Mouse (Mus musculus) macrophage (primary cell): ENCODE data around the gene Cnr2. TPM values are rescaled to one million over a fixed set of nuclear protein-coding genes. Genes with fewer than 3 reads are reported as not detected.
A peak's percentile ranks its signal among the peaks of the same experiment; 100 is the strongest.
"Not testable (repeated sequence)": the region's sequence is repeated elsewhere in the genome, so short reads cannot be mapped to it uniquely, and the experiment has no call there.

ENCODE experiments used
- H3K27ac ChIP-seq: fragments of 350-480 bp; formaldehyde crosslinking; 2 replicates; pipeline ENCODE4 v1.9.0; 2021
- H3K36me3 ChIP-seq: fragments of 350-480 bp; formaldehyde crosslinking; 2 replicates; pipeline ENCODE4 v1.9.0; 2021; ENCODE audit errors: inconsistent target
- H3K4me3 ChIP-seq: fragments of 350-480 bp; formaldehyde crosslinking; 2 replicates; pipeline ENCODE4 v1.9.0; 2021; ENCODE audit errors: inconsistent target
- H3K79me2 ChIP-seq: fragments of 350-480 bp; formaldehyde crosslinking; 2 replicates; pipeline ENCODE4 v1.9.0; 2021; ENCODE audit errors: inconsistent target
- WGBS: methylation state at CpG from one replicate; pipeline ENCODE4 v1.1.7; 2026; ENCODE audit warnings: inconsistent platforms; ENCODE audit not compliant: missing documents; 5-methylcytosine and 5-hydroxymethylcytosine counted together
- polyA plus RNA-seq: library from polyadenylated mRNA; stranded (reverse); fragments of 250-400 nt; gene quantifications from 3 replicates; pipeline ENCODE4 v1.2.4, GENCODE M21; 2018; ENCODE audit warnings: inconsistent platforms

Cnr2 gene
- polyA plus RNA-seq, 1 experiment from 2014 or later = 9.0 TPM

DNA sequence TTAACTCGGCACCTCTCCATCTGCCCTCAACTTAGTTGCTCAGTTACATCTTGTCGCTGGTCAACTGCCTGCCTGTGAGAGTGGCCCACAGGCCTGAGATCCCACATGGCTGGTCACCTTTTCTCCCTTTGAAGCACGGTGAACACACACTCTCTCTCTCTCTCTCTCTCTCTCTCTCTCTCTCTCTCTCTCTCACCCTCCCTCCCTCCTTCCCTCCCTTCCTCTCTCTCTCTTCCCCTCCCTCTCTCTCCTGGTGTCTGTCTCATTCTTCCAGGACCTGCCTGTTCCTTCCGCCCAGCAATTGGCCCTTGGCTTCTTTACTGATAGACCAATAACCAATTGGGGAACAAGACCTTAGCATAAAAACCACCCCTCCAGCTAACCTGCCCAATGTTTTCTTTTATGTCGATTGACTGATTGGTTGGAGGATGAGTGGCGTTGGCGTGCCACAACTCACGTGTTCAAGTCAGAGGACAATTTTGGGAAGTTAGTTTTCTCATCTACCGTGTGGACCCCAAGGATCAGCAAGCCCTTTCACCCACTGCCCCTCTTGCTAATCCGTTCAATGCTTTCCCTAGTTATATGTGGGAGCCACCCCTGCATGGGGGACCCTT is 31.1 kb downstream of the Cnr2 start:
- H3K4me3 ChIP-seq = no peak overlapping the region
- H3K36me3 ChIP-seq = peaks cover 75% of the 10 kb centered on the region
- 97% methylated on average over 9 of the region's 10 CpGs for WGBS
- H3K79me2 ChIP-seq = peaks cover 20% of the 10 kb centered on the region
- no peak overlapping the region for H3K27ac ChIP-seq

DNA sequence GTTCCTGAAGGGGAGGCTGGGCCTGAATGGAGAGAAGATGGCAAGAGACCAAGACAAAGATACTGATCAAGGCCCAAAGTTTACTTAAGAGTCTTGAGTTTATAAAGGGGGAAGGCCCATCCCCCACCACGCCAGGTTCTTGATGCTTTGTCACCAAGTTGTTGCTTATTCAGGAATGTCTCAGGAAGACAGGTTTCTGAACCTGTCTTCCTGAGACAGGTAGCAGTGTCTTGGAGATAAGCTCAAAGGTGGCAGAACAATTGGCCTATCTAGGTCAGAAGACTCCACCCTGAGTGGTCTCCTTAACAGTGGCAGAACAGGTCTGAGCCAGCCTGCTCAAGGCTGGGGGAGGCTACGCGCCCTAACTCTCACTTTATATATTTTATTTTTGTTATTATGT is 31.7 kb downstream of the Cnr2 start:
- Histone ChIP-seq H3K4me3 (no peak overlapping the region), H3K36me3 (peaks cover 81% of the 10 kb centered on the region)

DNA sequence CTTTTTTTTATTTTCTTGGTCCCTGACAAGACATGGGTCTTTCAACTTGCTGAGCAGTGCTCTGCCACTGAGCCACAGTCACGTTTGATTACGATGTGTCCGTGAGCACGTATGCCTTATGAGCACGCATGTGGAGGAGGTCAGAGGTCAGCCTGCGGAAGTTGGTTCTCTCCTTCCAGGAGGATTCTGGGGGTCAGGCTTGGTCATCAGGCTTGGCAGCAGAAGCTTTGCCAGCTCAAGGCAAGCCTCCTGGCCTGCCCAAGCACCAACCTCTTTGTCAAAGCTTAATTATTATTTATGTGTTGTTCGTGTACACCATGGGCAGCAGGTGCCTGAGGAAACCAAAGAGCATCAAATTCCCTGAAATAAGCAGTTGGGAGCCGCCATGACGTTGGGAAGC is 33.2 kb downstream of the Cnr2 start:
- peaks cover 88% of the 10 kb centered on the region for H3K36me3 ChIP-seq
- H3K79me2 ChIP-seq = no peaks in the 10 kb centered on the region; the same call in 1 of the 2 replicates
- WGBS = 91% methylated on average over 9 of the region's 9 CpGs
- H3K27ac ChIP-seq = no peak overlapping the region
- no peak overlapping the region for H3K4me3 ChIP-seq

More for the DNA sequence above, 31.7 kb downstream of the Cnr2 start:
- WGBS = 100% methylated on average over 1 of the region's 3 CpGs
- peaks cover 14% of the 10 kb centered on the region for H3K79me2 ChIP-seq
- H3K27ac ChIP-seq = no peak overlapping the region

DNA sequence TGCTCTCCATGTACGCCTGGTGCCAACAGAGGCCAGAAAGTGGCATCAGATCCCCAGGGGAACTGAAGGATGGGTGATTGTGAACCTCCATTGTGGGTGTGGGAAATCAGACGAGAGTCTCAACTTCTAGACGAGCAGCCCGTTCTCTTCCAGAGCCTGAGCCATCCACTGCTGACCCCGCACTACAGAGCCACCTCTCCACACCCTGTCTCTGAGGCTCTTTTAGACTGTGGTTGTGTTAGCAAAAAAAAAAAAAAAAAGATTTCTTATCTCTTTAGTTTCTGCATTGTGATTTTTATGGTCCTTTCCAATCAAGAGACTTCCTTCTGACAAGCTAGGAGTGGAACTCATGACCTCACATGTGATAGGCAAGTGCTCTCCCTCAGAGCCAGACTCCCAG is 34.2 kb downstream of the Cnr2 start:
- Histone ChIP-seq H3K79me2 (no peaks in the 10 kb centered on the region; the same call in 1 of the 2 replicates), H3K27ac (no peak overlapping the region), H3K36me3 (peaks cover 91% of the 10 kb centered on the region), H3K4me3 (no peak overlapping the region)
- WGBS = 98% methylated on average over 5 of the region's 5 CpGs

DNA sequence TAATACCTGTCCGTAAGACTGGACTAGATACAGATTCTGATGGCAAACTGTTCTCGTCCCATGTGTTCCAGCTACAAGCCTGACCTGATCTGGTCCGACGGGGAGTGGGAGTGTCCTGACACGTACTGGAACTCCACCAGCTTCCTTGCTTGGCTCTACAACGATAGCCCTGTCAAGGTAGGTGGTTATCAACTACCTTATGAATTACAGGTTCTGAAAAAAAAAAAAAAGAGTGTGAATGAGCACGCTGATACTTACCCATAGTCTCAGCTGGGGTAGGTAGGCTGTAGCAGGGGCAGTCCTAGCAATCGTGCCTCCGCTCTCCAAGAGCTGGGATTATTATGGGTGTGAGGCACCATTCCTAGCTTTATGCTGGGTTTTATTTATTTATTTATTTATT is 34.6 kb downstream of the Cnr2 start:
- 96% methylated on average over 9 of the region's 9 CpGs for WGBS
- Histone ChIP-seq H3K79me2 (no peaks in the 10 kb centered on the region; the same call in 1 of the 2 replicates), H3K27ac (no peak overlapping the region), H3K4me3 (no peak overlapping the region), H3K36me3 (peaks cover 95% of the 10 kb centered on the region)

DNA sequence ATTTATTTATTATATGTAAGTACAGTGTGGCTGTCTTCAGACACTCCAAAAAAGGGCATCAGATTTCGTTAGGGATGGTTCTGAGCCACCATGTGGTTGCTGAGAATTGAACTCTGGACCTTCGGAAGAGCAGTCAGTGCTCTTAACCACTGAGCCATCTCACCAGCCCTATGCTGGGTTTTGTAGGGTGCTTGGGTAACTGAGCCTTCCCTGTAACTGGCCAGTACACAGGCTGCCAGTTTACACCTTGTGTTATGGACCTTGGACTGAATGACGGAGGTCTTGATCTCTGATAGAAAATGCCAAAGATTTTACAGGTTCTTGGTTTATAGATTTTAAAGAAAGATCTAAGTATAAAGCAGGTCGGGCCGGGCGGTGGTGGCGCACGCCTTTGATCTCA is 35.0 kb downstream of the Cnr2 start:
- 93% methylated on average over 8 of the region's 8 CpGs for WGBS
- no peak overlapping the region for H3K4me3 ChIP-seq
- H3K27ac ChIP-seq = no peak overlapping the region
- peaks cover 93% of the 10 kb centered on the region for H3K36me3 ChIP-seq
- no peaks in the 10 kb centered on the region; the same call in 1 of the 2 replicates for H3K79me2 ChIP-seq

DNA sequence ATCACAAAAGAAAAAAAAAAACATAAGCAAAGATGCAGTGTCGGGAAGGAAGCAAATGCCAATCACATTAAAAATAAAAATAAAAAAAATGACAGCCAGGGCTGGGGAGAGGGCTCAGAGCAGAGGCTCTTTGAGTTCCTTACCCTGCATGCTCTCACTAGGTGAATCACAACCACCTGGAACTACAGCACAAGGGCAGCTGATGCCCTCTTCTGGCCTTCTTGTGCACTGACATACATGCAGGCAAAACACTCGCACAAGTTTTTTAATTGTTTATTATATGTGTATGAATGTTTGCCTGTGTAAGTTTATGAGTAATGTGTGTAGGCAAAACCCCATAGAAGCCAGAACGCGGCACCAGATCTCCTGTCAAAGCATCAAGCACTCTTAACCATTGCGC is 36.6 kb downstream of the Cnr2 start:
- Histone ChIP-seq H3K79me2 (no peaks in the 10 kb centered on the region), H3K4me3 (no peak overlapping the region), H3K27ac (no peak overlapping the region), H3K36me3 (peaks cover 84% of the 10 kb centered on the region)
- WGBS = 95% methylated on average over 4 of the region's 5 CpGs

DNA sequence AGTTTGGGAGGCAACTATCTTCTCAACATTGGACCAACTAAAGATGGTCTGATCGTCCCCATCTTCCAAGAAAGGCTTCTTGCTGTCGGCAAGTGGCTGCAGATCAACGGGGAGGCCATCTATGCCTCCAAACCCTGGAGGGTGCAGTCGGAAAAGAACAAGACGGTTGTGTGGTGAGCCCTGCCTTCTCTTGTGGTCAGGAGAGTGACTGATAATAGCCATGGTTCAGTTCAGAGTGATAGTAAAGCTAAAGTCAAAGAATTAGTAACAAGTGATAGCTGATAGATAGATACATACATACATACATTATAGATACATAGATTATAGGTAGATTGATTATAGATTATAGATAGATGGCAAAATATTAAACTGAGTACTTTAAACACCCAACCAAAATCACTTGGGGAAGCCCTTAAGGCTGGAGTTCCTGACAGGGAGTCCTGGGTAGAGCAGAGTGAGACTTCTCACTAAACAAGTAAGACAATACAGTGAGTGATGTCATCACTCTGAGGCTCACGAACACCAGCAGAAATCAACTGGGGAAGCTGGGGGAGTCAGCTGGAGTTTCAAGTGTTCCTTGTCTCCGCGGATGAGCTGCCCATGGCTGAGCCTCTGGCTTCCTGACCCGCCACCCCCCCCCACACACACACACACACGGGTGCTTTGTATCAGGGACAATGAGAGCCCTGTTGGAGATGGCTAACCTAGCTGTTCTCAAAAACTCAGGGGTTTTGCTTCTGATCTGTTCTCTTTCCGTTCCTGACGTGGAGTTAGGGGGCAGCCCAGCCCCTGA is 39.7 kb downstream of the Cnr2 start:
- Histone ChIP-seq H3K36me3 (peaks cover 84% of the 10 kb centered on the region), H3K79me2 (no peaks in the 10 kb centered on the region), H3K4me3 (no peak overlapping the region), H3K27ac (no peak overlapping the region)
- WGBS = 87% methylated on average over 8 of the region's 12 CpGs

DNA sequence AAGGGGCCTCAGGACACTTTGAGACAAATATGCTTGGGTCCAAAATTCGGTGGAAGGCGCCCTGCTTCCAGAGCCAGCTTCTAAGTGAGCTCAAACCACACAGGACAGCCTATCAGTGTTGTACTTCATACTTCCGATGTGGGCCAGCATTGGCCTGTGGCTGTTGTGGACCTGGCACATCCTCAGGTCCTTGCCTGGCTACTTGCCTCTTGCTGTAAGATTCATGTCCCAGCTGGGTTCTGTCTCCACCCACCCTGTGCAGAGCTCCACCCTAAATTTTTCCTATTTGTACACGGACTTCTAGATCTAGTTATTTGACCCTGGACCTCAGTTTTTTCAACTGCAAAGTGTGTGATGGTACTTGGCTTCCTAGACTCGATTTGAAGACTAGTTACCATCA is 40.3 kb downstream of the Cnr2 start:
- Histone ChIP-seq H3K4me3 (no peak overlapping the region), H3K36me3 (peaks cover 82% of the 10 kb centered on the region), H3K27ac (no peak overlapping the region), H3K79me2 (no peaks in the 10 kb centered on the region)
- 95% methylated on average over 5 of the region's 5 CpGs for WGBS

DNA sequence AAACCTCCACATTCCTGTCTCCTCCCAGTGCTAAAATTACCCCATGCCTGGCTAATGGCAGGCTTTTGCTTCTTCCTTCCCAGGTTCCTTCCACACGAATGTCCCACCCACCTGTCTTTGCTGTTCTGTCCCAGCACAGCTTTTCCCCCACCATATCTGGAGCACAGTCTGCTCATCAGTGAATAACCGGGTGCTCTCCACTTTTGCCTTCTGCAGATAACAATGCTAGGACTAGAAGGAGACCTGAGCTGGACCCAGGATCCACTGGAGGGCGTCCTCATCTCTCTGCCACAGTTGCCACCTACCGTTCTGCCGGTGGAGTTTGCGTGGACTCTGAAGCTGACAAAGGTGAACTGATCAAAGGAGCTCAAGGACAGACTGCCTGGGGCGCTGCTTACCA is 43.7 kb downstream of the Cnr2 start:
- Histone ChIP-seq H3K4me3 (no peak overlapping the region), H3K36me3 (peaks cover 55% of the 10 kb centered on the region), H3K27ac (no peak overlapping the region), H3K79me2 (no peaks in the 10 kb centered on the region)
- 96% methylated on average over 7 of the region's 7 CpGs for WGBS

DNA sequence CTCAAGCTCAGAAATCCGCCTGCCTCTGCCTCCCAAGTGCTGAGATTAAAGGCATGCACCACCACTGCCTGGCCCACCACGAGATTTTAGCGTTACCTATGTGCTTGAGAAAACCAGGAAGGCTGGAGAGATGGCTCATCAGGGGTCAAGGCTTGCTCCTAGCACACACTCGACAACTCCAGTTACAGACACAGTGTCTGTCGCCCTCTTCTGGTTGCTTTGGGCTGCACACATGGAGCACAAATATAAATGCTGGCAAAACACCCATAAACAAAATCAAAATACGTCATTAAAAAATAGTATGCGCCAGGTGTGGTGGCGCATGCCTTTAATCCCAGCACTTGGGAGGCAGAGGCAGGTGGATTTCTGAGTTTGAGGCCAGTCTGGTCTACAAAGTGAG is 45.8 kb downstream of the Cnr2 start:
- H3K36me3 ChIP-seq = peaks cover 46% of the 10 kb centered on the region
- not testable (repeated sequence) for H3K4me3 ChIP-seq, H3K79me2 ChIP-seq
- 96% methylated on average over 8 of the region's 8 CpGs for WGBS
- H3K27ac ChIP-seq = peak overlapping the region; percentile 89; the same call in 1 of the 2 replicates

DNA sequence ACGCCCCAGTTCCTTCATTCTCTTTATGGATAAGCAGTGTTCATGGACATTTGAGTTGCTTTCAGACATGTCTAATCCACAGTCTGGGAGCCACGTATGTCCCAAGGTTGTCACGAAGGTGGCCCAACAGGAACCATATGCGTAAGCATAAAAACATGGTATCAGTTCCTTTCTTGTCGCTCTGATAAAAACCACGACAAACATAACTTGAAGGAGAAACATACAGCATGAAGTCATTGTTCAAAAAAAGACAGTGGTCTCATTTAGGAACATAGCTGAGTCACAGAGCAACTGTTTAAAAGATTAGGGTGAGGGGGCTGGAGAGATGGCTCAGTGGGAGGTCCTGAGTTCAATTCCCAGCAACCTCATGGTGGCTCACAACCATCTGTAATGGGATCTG is 47.0 kb downstream of the Cnr2 start:
- Histone ChIP-seq H3K36me3 (peaks cover 35% of the 10 kb centered on the region), H3K4me3 (no peak overlapping the region), H3K27ac (peak overlapping the region; percentile 89), H3K79me2 (peaks cover 10% of the 10 kb centered on the region)
- WGBS = 30% methylated on average over 6 of the region's 6 CpGs

DNA sequence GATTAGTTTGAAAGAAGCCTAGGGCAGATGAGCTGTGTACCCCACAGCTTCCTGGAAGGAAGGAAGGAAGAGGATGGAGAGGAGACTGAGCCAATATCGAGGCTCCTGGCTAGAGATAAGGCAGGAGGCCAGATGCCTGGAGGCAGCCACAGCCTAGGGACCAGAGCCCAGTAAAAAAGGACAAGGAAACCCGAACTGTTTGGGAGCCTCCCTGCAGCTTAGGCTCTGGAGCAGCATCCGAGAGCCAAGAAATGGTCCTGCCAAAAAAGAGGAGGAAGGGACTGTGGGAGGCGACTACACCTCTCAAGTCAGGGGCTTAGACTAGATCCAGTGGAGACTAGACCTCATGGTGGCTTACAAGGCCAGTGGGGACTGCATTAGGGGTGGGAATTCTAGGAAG is 48.2 kb downstream of the Cnr2 start:
- Histone ChIP-seq H3K27ac (peak overlapping the region; percentile 89), H3K79me2 (peaks cover 22% of the 10 kb centered on the region), H3K4me3 (no peak overlapping the region), H3K36me3 (peaks cover 25% of the 10 kb centered on the region)
- WGBS = 71% methylated on average over 4 of the region's 4 CpGs

DNA sequence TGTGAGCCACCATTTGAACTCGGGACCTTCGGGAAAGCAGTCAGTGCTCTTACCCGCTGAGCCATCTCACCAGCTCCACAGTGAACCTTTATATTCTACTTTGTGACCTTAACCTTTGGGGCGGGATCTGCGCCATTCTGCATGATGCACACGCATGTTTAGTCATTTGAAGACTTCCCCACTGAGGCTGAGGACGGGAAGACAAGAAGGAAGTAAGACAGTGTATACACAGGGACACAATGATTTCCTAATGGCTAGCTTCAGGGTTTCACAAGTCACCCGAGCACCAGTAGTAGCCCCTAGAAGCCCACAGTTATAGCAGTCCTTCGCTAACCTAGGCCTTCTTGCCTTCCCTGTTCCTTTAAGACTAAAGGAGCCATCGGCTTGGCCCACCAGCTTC is 50.5 kb downstream of the Cnr2 start:
- H3K27ac ChIP-seq = peak overlapping the region; percentile 96
- 36% methylated on average over 10 of the region's 10 CpGs for WGBS
- peak overlapping the region; percentile 97; the same call in 1 of the 2 replicates for H3K4me3 ChIP-seq
- H3K79me2 ChIP-seq = peaks cover 45% of the 10 kb centered on the region
- peaks cover 15% of the 10 kb centered on the region; the same call in 1 of the 2 replicates for H3K36me3 ChIP-seq

DNA sequence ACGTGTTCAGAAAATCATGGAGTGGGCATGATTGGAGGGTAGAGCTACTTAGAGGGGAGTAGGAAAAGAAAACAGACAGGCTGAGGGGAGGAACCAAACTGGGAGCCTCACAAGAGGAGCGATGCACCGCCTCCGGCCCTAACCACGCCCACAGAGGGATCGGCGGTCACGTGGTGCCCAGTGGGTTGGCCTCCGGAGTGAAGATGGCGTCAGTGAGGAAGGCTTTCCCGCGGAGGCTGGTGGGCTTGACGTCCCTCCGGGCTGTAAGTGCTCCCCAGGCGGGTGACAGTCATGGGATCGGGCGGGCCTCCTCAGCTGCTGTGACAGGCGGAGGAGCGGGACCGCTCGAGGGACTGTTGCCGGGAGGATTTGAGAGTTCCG is 51.1 kb downstream of the Cnr2 start, which contains the start of gene Hmgcl:
Gene Hmgcl, plus strand, starts transcription at position 171 of the 381 bp plus-strand sequence.
- Histone ChIP-seq H3K36me3 (peaks cover 16% of the 10 kb centered on the region), H3K4me3 (peak within 1 kb of the TSS; percentile 97), H3K27ac (peak within 1 kb of the TSS; percentile 96), H3K79me2 (peaks cover 51% of the 10 kb centered on the region)
- WGBS = 2% methylated on average over 23 of the region's 23 CpGs
